ENCODE assay signal across 11 mouse cellular contexts in the genomic region with DNA sequence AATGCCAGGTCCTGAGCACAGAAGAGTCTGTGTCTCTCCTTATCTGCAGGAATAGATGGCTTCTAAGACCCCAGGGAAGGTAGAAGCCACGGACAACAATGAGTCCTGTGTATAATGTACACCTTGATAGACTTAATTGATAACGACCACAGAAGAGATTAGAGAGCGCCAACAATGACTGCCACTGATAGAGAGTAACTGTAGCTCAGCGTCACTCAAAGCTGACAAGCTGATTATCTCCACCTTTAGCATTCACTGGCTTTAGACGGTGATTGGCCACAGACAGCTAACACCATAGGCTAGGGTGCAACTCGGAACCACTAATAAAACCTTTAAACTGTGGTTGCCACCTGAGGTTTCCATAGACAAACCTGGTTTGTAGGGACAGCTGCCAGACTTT.
"Had no signal": no experiment of that assay in that cellular context is flagged by ENCODE, and none has a peak within 500 bp of the region (broad histone marks: within the 10 kb centered on the region; RNA-seq: fewer than 3 reads in every experiment).

No protein-coding gene starts in this region.

- DNase-seq: liver, postnatal 0 days; lung, adult 2 months; lung, postnatal 14 days; lung, postnatal 36 days; right cerebral cortex, postnatal 14 days; thymus, adult 2 months; thymus, postnatal 25 days; thymus, postnatal 4 days had no signal

- ATAC-seq: liver, postnatal 0 days; lung, postnatal 0 days; midbrain, embryonic 13.5 days; midbrain, embryonic 15.5 days had no signal
